Mouse (Mus musculus) heart, postnatal 0 days (tissue): ENCODE measurements around the gene Akap6.

Experiments used
- CTCF ChIP-seq: IDR thresholded peaks from 2 replicates; pipeline ENCODE4 v1.5.1; 2016; ENCODE audit warnings: antibody characterized with exemption, control low read depth, low read depth
- EP300 ChIP-seq: IDR thresholded peaks from 2 replicates; pipeline ENCODE4 v1.6.1; 2016; ENCODE audit warnings: antibody characterized with exemption, low read depth

GRCm38 (mm10) chr12:52898130-52898529, 198.9 kb downstream of the Akap6 start:
- TF ChIP-seq CTCF (no peak), EP300 (no peak)
